ENCODE assay signal across 17 mouse cellular contexts in the genomic region with DNA sequence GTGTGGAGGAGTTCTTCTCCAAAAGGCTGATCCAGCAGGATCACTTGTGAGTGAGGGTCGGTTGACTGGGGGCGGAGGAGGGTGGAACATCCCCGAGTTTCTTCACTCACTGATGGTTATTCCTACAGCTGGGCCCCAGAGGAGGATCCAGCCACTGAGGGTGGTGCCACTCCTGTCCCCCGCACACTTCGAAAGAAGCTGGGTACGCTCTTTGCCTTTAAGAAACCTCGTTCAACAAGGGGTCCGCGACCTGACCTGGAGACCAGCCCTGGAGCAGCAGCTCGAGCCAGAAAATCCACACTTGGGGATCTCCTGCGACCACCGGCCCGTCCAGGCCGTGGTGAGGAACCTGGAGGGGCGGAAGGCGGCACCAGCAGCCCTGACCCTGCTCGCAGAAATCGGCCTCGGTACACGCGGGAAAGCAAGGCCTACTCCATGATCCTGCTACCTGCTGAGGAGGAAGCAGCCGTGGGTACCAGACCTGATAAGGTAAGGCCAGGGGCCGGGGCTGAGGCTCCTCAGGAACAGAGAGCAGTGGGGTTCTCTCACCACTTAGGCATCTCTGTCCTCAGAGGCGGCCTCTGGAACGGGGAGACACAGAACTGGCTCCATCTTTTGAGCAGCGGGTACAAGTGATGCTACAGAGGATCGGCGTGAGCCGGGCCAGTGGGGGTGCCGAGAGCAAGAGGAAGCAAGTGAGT. TPM values are rescaled to one million over a fixed set of nuclear protein-coding genes. Genes with fewer than 3 reads are reported as not detected.
A peak's percentile ranks its signal among the peaks of the same experiment; 100 is the strongest.
DNase-seq lines count a peak whose midpoint lies in the region; ATAC-seq lines count a peak whose summit lies in the region.
"Had no signal": no experiment of that assay in that cellular context is flagged by ENCODE, and none has a peak within 500 bp of the region (broad histone marks: within the 10 kb centered on the region; RNA-seq: fewer than 3 reads in every experiment).

No protein-coding gene starts in this region.

- H3K27me3 ChIP-seq in midbrain, embryonic 12.5 days, result peaks cover 6% of the 10 kb centered on the region; the same call in 1 of the 2 replicates
- H3K27me3 ChIP-seq: lung, embryonic 15.5 days had no signal

- no peak for ATAC-seq in cerebellum, adult (ENCODE audit: insufficient number of reproducible peaks, low FRiP score, low TSS enrichment)
- no peak for ATAC-seq in midbrain, embryonic 12.5 days (ENCODE audit: low FRiP score, low read depth)

- H3K4me1 ChIP-seq in midbrain, embryonic 12.5 days, result peaks cover 24% of the 10 kb centered on the region

- peak overlapping the region; percentile 57 for H3K4me3 ChIP-seq in midbrain, embryonic 12.5 days
- H3K4me3 ChIP-seq: erythroblast, embryonic 14.5 days had no signal

- peak; percentile 52 for DNase-seq in cerebellum, adult 11-12 months
- peak; percentile 14 for DNase-seq in thymus, postnatal 4 days
- no peak for DNase-seq in thymus, postnatal 0 days (ENCODE audit: low spot score)
- DNase-seq in adrenal gland, adult 18-20 months (ENCODE audit: low spot score in 2 of 2), result no peak
- DNase-seq in right cerebral cortex, postnatal 25 days, result no peak
- DNase-seq in Muller cell, postnatal 12 days (ENCODE audit: inconsistent ontology term), result no peak
- DNase-seq: kidney, adult 2 months; layer of hippocampus, adult 9-11 months; spleen, adult 18-20 months; thymus, adult 18-20 months had no signal

- H3K9me3 ChIP-seq in midbrain, embryonic 12.5 days, result peaks cover 5% of the 10 kb centered on the region; the same call in 1 of the 2 replicates
- H3K9me3 ChIP-seq: lung, embryonic 15.5 days had no signal

- H3K4me2 ChIP-seq in midbrain, embryonic 12.5 days (replicated peaks), result peak overlapping the region; percentile 82

- peak overlapping the region; percentile 66; the same call in 1 of the 2 replicates for H3K9ac ChIP-seq in midbrain, embryonic 12.5 days (replicated peaks)
- H3K9ac ChIP-seq: lung, embryonic 15.5 days had no signal

- H3K27ac ChIP-seq in midbrain, embryonic 12.5 days (replicated peaks), result peak overlapping the region; percentile 75; the same call in 1 of the 2 replicates
- H3K27ac ChIP-seq: lung, embryonic 15.5 days had no signal

- WGBS in midbrain, embryonic 12.5 days, result 83% methylated on average over 30 of the region's 30 CpGs

- peaks cover 31% of the 10 kb centered on the region for H3K36me3 ChIP-seq in midbrain, embryonic 12.5 days

RNA-seq across cellular contexts. Expression of a gene that starts 5.7 kb away (rescaled TPM):
- polyA plus RNA-seq in thymus, postnatal 0 days (2015; fragmentation: Nextera tagmentation; extraction: Ambion mirVana), result 66.7 and 72.9 TPM in 2 replicates
- 82.8 and 89.5 TPM in 2 replicates for polyA plus RNA-seq in midbrain, embryonic 12.5 days (2016; fragmentation: Nextera tagmentation; extraction: Ambion mirVana)
- 10 to 100 TPM; 21.1 to 23.9 TPM for total RNA-seq in adrenal gland, adult 18-20 months (2021)

RNA-seq across cellular contexts. Expression of a gene that starts 5.7 kb away (rescaled TPM):
- 20.5 and 22.4 TPM in 2 replicates for polyA plus RNA-seq in thymus, postnatal 0 days (2015; fragmentation: Nextera tagmentation; extraction: Ambion mirVana)
- polyA plus RNA-seq in midbrain, embryonic 12.5 days (2016; fragmentation: Nextera tagmentation; extraction: Ambion mirVana), result 31.7 and 32.7 TPM in 2 replicates
- 10 to 100 TPM in 1 of 2 experiments, 1 to 10 TPM in 1; 7.5 to 14.2 TPM for total RNA-seq in adrenal gland, adult 18-20 months (2021)

RNA-seq across cellular contexts. Expression of a gene that starts 9.2 kb away (rescaled TPM):
- 53.7 and 63.6 TPM in 2 replicates for polyA plus RNA-seq in thymus, postnatal 0 days (2015; fragmentation: Nextera tagmentation; extraction: Ambion mirVana)
- polyA plus RNA-seq in midbrain, embryonic 12.5 days (2016; fragmentation: Nextera tagmentation; extraction: Ambion mirVana), result 8.7 and 9.0 TPM in 2 replicates
- total RNA-seq in adrenal gland, adult 18-20 months (2021), result 1 to 10 TPM; 2.0 to 2.9 TPM

RNA-seq across cellular contexts. Expression of a gene that starts 12.2 kb away (rescaled TPM):
- 0.12 TPM in 1 of 2 replicates, not detected in the other for polyA plus RNA-seq in thymus, postnatal 0 days (2015; fragmentation: Nextera tagmentation; extraction: Ambion mirVana)
- polyA plus RNA-seq in midbrain, embryonic 12.5 days (2016; fragmentation: Nextera tagmentation; extraction: Ambion mirVana), result 0.27 TPM in 1 of 2 replicates, not detected in the other
- not detected for total RNA-seq in adrenal gland, adult 18-20 months (2021)
- total RNA-seq: common myeloid progenitor, adult 5-6 weeks had no signal
- polyA plus RNA-seq: erythroblast, embryonic 14.5 days; gonadal fat pad, adult 2 months; heart, embryonic 16.5 days had no signal

RNA-seq across cellular contexts. Expression of a gene that starts 12.8 kb away (rescaled TPM):
- polyA plus RNA-seq in thymus, postnatal 0 days (2015; fragmentation: Nextera tagmentation; extraction: Ambion mirVana), result 28.7 and 29.4 TPM in 2 replicates
- polyA plus RNA-seq in midbrain, embryonic 12.5 days (2016; fragmentation: Nextera tagmentation; extraction: Ambion mirVana), result 28.6 and 32.6 TPM in 2 replicates
- total RNA-seq in adrenal gland, adult 18-20 months (2021), result 1 to 10 TPM; 3.0 to 3.5 TPM

Comparison
In these comparisons a context has a peak if more than half of its experiments do, and no peak if none do; other contexts are left out.
1. DNase-seq: peak in cerebellum, adult 11-12 months (single experiment) and thymus, postnatal 4 days (single experiment); none in thymus, postnatal 0 days (single experiment), adrenal gland, adult 18-20 months (0 of 2), right cerebral cortex, postnatal 25 days (single experiment) and Muller cell, postnatal 12 days (single experiment).